28 mouse cellular contexts compared by ENCODE assay signal in genomic region chr15:62484350-62484749, GRCm38 (mm10).
"Had no signal": no experiment of that assay in that cellular context is flagged by ENCODE, and none has a peak within 500 bp of the region (broad histone marks: within the 10 kb centered on the region; RNA-seq: fewer than 3 reads in every experiment).

No protein-coding gene starts in this region.

- DNase-seq: left cerebral cortex, postnatal 4 days; liver; liver, embryonic 13.5 days; liver, postnatal 0 days; lung, adult 18-20 months; lung, adult 2 months; lung, embryonic 14.5 days; lung, postnatal 10 days; lung, postnatal 14 days; lung, postnatal 36 days; lung, postnatal 4 days; midbrain, embryonic 14.5 days had no signal

- H3K36me3 ChIP-seq: limb, embryonic 10.5 days; limb, embryonic 12.5 days; limb, embryonic 13.5 days; limb, embryonic 15.5 days; liver, embryonic 12.5 days; liver, embryonic 13.5 days; liver, embryonic 15.5 days; lung, embryonic 15.5 days; midbrain, embryonic 10.5 days; midbrain, embryonic 12.5 days; midbrain, embryonic 13.5 days; midbrain, embryonic 15.5 days had no signal

- H3K4me2 ChIP-seq: limb, embryonic 12.5 days; limb, embryonic 13.5 days; limb, embryonic 15.5 days; liver, embryonic 11.5 days; liver, embryonic 12.5 days; liver, embryonic 13.5 days; liver, embryonic 15.5 days; lung, embryonic 14.5 days; lung, embryonic 15.5 days; midbrain, embryonic 11.5 days; midbrain, embryonic 12.5 days; midbrain, embryonic 13.5 days; midbrain, embryonic 15.5 days had no signal

- H3K27me3 ChIP-seq: limb, embryonic 12.5 days; limb, embryonic 13.5 days; limb, embryonic 15.5 days; liver, embryonic 12.5 days; liver, embryonic 13.5 days; liver, embryonic 15.5 days; lung, embryonic 15.5 days; megakaryocyte, embryonic 14.5 days; midbrain, embryonic 12.5 days; midbrain, embryonic 13.5 days; midbrain, embryonic 15.5 days had no signal

- H3K9ac ChIP-seq: limb, embryonic 12.5 days; limb, embryonic 13.5 days; limb, embryonic 15.5 days; liver, embryonic 12.5 days; liver, embryonic 13.5 days; liver, embryonic 14.5 days; liver, embryonic 15.5 days; liver, postnatal 0 days; lung, embryonic 14.5 days; lung, embryonic 15.5 days; midbrain, embryonic 12.5 days; midbrain, embryonic 13.5 days; midbrain, embryonic 15.5 days had no signal

- H3K27ac ChIP-seq: limb, embryonic 10.5 days; limb, embryonic 12.5 days; limb, embryonic 13.5 days; limb, embryonic 15.5 days; liver, embryonic 12.5 days; liver, embryonic 13.5 days; liver, embryonic 14.5 days; liver, embryonic 15.5 days; lung, embryonic 15.5 days; macrophage; midbrain, embryonic 10.5 days; midbrain, embryonic 12.5 days; midbrain, embryonic 13.5 days; midbrain, embryonic 15.5 days had no signal

- H3K9me3 ChIP-seq: limb, embryonic 10.5 days; limb, embryonic 12.5 days; limb, embryonic 13.5 days; limb, embryonic 15.5 days; liver, embryonic 12.5 days; liver, embryonic 13.5 days; liver, embryonic 15.5 days; lung, embryonic 15.5 days; megakaryocyte, embryonic 14.5 days; midbrain, embryonic 10.5 days; midbrain, embryonic 12.5 days; midbrain, embryonic 13.5 days; midbrain, embryonic 15.5 days had no signal

- H3K4me1 ChIP-seq: limb, embryonic 12.5 days; limb, embryonic 13.5 days; limb, embryonic 15.5 days; liver, embryonic 12.5 days; liver, embryonic 13.5 days; liver, embryonic 15.5 days; lung, embryonic 15.5 days; midbrain, embryonic 10.5 days; midbrain, embryonic 12.5 days; midbrain, embryonic 13.5 days; midbrain, embryonic 15.5 days had no signal

- H3K4me3 ChIP-seq: limb, embryonic 10.5 days; limb, embryonic 12.5 days; limb, embryonic 13.5 days; limb, embryonic 15.5 days; liver, embryonic 12.5 days; liver, embryonic 13.5 days; liver, embryonic 15.5 days; lung, embryonic 15.5 days; megakaryocyte, embryonic 14.5 days; midbrain, embryonic 10.5 days; midbrain, embryonic 12.5 days; midbrain, embryonic 13.5 days; midbrain, embryonic 15.5 days had no signal
